Mouse (Mus musculus) CH12.LX (cell line): ENCODE data around the gene Itpr1.

Experiments
- CTCF ChIP-seq, 2 experiments: IDR thresholded peaks in 1 of 2; conservative IDR thresholded peaks in 1 of 2; 2 replicates each; pipeline ENCODE4 v1.5.1; 2011 to 2012; ENCODE audit warnings: low read depth in 2 of 2, low read length in 2 of 2, improper control_type of control experiment in 1 of 2, inconsistent platforms in 1 of 2, mild to moderate bottlenecking in 1 of 2, moderate library complexity in 1 of 2
- EP300 ChIP-seq: IDR thresholded peaks from 2 replicates; pipeline ENCODE4 v1.6.1; 2011; ENCODE audit warnings: low read length, improper control_type of control experiment
- HCFC1 ChIP-seq: IDR thresholded peaks from 2 replicates; pipeline ENCODE4 v1.6.1; 2012; ENCODE audit warnings: low read depth, mild to moderate bottlenecking, inconsistent platforms, low read length, improper control_type of control experiment
- KAT2A ChIP-seq: IDR thresholded peaks from 2 replicates; pipeline ENCODE4 v1.6.1; 2012; ENCODE audit warnings: low read length, improper control_type of control experiment, inconsistent platforms; ENCODE audit not compliant: insufficient replicate concordance
- MAFK ChIP-seq: IDR thresholded peaks from 2 replicates; pipeline ENCODE4 v1.6.1; 2011; ENCODE audit warnings: low read length, improper control_type of control experiment; ENCODE audit not compliant: insufficient replicate concordance
- MAX ChIP-seq: IDR thresholded peaks from 2 replicates; pipeline ENCODE4 v1.6.1; 2011; ENCODE audit warnings: low read length, improper control_type of control experiment
- NELFE ChIP-seq: IDR thresholded peaks from 2 replicates; pipeline ENCODE4 v1.6.1; 2011; ENCODE audit warnings: low read depth, low read length, improper control_type of control experiment
- POLR2A ChIP-seq: IDR thresholded peaks from 2 replicates; pipeline ENCODE4 v1.6.1; 2011; ENCODE audit warnings: low read depth, mild to moderate bottlenecking, improper control_type of control experiment, low read length
- RCOR1 ChIP-seq: conservative IDR thresholded peaks from 2 replicates; pipeline ENCODE4 v1.6.1; 2012; ENCODE audit warnings: low read depth, mild to moderate bottlenecking, inconsistent platforms, low read length, improper control_type of control experiment
- UBTF ChIP-seq: IDR thresholded peaks from 2 replicates; pipeline ENCODE4 v1.6.1; 2012; ENCODE audit warnings: low read depth, mild to moderate bottlenecking, inconsistent platforms, low read length, improper control_type of control experiment, moderate library complexity
- USF1 ChIP-seq: IDR thresholded peaks from 2 replicates; pipeline ENCODE4 v1.6.1; 2014; ENCODE audit warnings: low read depth, mild to moderate bottlenecking, inconsistent platforms, low read length, improper control_type of control experiment
- ZNF384 ChIP-seq: IDR thresholded peaks from 2 replicates; pipeline ENCODE4 v1.6.1; 2012; ENCODE audit warnings: low read depth, low read length, improper control_type of control experiment, inconsistent platforms

DNA sequence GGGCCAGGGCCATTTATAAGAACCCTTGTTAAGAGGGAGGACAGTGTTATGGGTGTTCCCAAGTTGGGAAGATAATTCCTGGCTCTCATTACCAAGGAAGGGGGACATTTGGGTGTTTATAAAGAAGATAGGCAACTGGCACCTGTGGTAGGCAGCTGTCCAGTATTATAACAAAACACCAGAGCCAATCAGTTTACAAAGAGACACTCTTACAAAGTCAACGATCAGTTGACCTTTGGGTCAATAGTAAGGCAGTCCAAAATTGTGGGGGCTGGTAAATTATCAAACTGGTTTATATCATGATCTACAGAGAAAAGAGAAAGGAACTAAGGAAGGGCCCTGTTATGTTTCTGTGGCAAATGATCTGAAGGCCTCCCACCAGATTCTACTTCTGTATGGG lies 104.1 kb downstream of the Itpr1 start:
- TF ChIP-seq RCOR1 (no peak), POLR2A (no peak), HCFC1 (no peak), CTCF (conservative IDR thresholded peaks at IDR 0.05 in 1 of 2, IDR thresholded peaks at IDR 0.05 in 1 of 2; ENCODE audit: low read depth in 2 of 2, low read length in 2 of 2) (no peak), ZNF384 (no peak), EP300 (no peak), NELFE (no peak), USF1 (no peak), MAX (no peak), UBTF (no peak), MAFK (no peak), KAT2A (no peak)
